Mouse (Mus musculus): ENCODE results near the gene Krt15.

The Krt15 gene

GRCm38 (mm10) chr11:100135731-100136130 is at the start of gene Krt15:
Gene Krt15, minus strand, starts transcription at chr11:100135928.
- DNase-seq (ENCODE audit: low spot score), result no peak

- no peak for DNase-seq (ENCODE audit: low spot score)
Measured at GRCm38 (mm10) chr11:100181725-100182124, 46.0 kb upstream of the Krt15 start.

- DNase-seq (ENCODE audit: low spot score), result no peak
Measured at GRCm38 (mm10) chr11:100179260-100179659, 43.5 kb upstream of the Krt15 start.

GRCm38 (mm10) chr11:100178307-100178706 is 42.6 kb upstream of the Krt15 start:
- no peak for DNase-seq (ENCODE audit: low spot score)

- no peak for DNase-seq (ENCODE audit: low spot score)
Measured at GRCm38 (mm10) chr11:100176791-100177190, 41.1 kb upstream of the Krt15 start.

- DNase-seq (ENCODE audit: low spot score), result peak; percentile 12
Measured at GRCm38 (mm10) chr11:100168765-100169762, 33.3 kb upstream of the Krt15 start.

- no peak for DNase-seq (ENCODE audit: low spot score)
Measured at GRCm38 (mm10) chr11:100168071-100168470, 32.3 kb upstream of the Krt15 start.

- no peak for DNase-seq (ENCODE audit: low spot score)
Measured at GRCm38 (mm10) chr11:100164392-100164791, 28.7 kb upstream of the Krt15 start.

- no peak for DNase-seq (ENCODE audit: low spot score)
Measured at GRCm38 (mm10) chr11:100157908-100158477, 22.3 kb upstream of the Krt15 start.

GRCm38 (mm10) chr11:100157331-100157730 is 21.6 kb upstream of the Krt15 start:
- no peak for DNase-seq (ENCODE audit: low spot score)

- DNase-seq (ENCODE audit: low spot score), result no peak
Measured at GRCm38 (mm10) chr11:100155497-100156255, 19.9 kb upstream of the Krt15 start.

- no peak for DNase-seq (ENCODE audit: low spot score)
Measured at GRCm38 (mm10) chr11:100148615-100149330, 13.0 kb upstream of the Krt15 start, which contains the start of gene Krt19. Gene Krt19, minus strand, starts transcription at chr11:100148665.

- no peak for DNase-seq (ENCODE audit: low spot score)
Measured at GRCm38 (mm10) chr11:100147566-100148353, 12.0 kb upstream of the Krt15 start.

- no peak for DNase-seq (ENCODE audit: low spot score)
Measured at GRCm38 (mm10) chr11:100145858-100146560, 10.3 kb upstream of the Krt15 start.

GRCm38 (mm10) chr11:100145104-100145503 is 9.4 kb upstream of the Krt15 start:
- DNase-seq (ENCODE audit: low spot score), result no peak

- no peak for DNase-seq (ENCODE audit: low spot score)
Measured at GRCm38 (mm10) chr11:100140966-100141365, 5.2 kb upstream of the Krt15 start.

GRCm38 (mm10) chr11:100139391-100139790 is 3.7 kb upstream of the Krt15 start:
- DNase-seq (ENCODE audit: low spot score), result no peak

- no peak for DNase-seq (ENCODE audit: low spot score)
Measured at GRCm38 (mm10) chr11:100138809-100139208, 3.1 kb upstream of the Krt15 start.

GRCm38 (mm10) chr11:100137693-100138092 is 2.0 kb upstream of the Krt15 start:
- no peak for DNase-seq (ENCODE audit: low spot score)

GRCm38 (mm10) chr11:100136559-100136958 is 831 bp upstream of the Krt15 start:
- DNase-seq (ENCODE audit: low spot score), result no peak
